Mouse (Mus musculus) embryonic facial prominence, embryonic 14.5 days (tissue): ENCODE data around the gene Kcnc3. TPM values are rescaled to one million over a fixed set of nuclear protein-coding genes. Genes with fewer than 3 reads are reported as not detected.

Experiments used
- ATAC-seq: fragments of 200-750 bp; cut with Nextera tagmentation; 2 replicates; pipeline ENCODE4 v1.8.0; 2017; ENCODE audit warnings: low read depth, moderate number of reproducible peaks, moderate TSS enrichment
- DNase-seq: peaks from one replicate; pipeline ENCODE4 v3.0.0-alpha.2; 2015; ENCODE audit warnings: low spot score
- H3K27ac ChIP-seq: fragments of 300-500 bp; sonication (generic); replicated peaks from 2 replicates; pipeline ENCODE4 v1.5.1; 2014; ENCODE audit warnings: low read depth, mild to moderate bottlenecking, low read length, moderate library complexity
- H3K27me3 ChIP-seq: fragments of 300-500 bp; sonication (generic); replicated peaks from 2 replicates; pipeline ENCODE4 v1.6.1; 2014; ENCODE audit warnings: low read length; ENCODE audit not compliant: control insufficient read depth, insufficient read depth
- H3K36me3 ChIP-seq: fragments of 300-500 bp; sonication (generic); 2 replicates; pipeline ENCODE4 v1.6.1; 2014; ENCODE audit warnings: low read length, mixed read lengths; ENCODE audit not compliant: control insufficient read depth, insufficient read depth
- H3K4me1 ChIP-seq: fragments of 300-500 bp; sonication (generic); 2 replicates; pipeline ENCODE4 v1.6.1; 2014; ENCODE audit warnings: antibody characterized with exemption, low read length; ENCODE audit not compliant: control insufficient read depth, insufficient read depth
- H3K4me2 ChIP-seq: fragments of 300-500 bp; sonication (generic); 2 replicates; pipeline ENCODE4 v1.6.1; 2014; ENCODE audit warnings: low read depth, mild to moderate bottlenecking, low read length, moderate library complexity, mixed read lengths
- H3K4me3 ChIP-seq: fragments of 300-500 bp; sonication (generic); 2 replicates; pipeline ENCODE4 v1.5.1; 2014; ENCODE audit warnings: low read depth, mild to moderate bottlenecking, low read length
- H3K9ac ChIP-seq: fragments of 300-500 bp; sonication (generic); 2 replicates; pipeline ENCODE4 v1.6.1; 2014; ENCODE audit warnings: low read depth, mild to moderate bottlenecking, low read length, moderate library complexity, mixed read lengths
- H3K9me3 ChIP-seq: fragments of 300-500 bp; sonication (generic); 2 replicates; pipeline ENCODE4 v1.6.1; 2016; ENCODE audit warnings: low read length; ENCODE audit not compliant: control insufficient read depth
- WGBS: fragments of 180-500 bp; shearing (Covaris S2); extraction: QIAGEN DNeasy Blood & Tissue Kit; methylation state at CpG from one replicate; pipeline ENCODE4 v1.1.7; 2014; 5-methylcytosine and 5-hydroxymethylcytosine counted together
- polyA plus RNA-seq: library from polyadenylated mRNA; unstranded; fragments of >200 nt; fragmentation: Nextera tagmentation; extraction: Ambion mirVana; gene quantifications from 2 replicates; pipeline ENCODE4 v1.2.1, GENCODE M21; 2014

The Kcnc3 gene
- polyA plus RNA-seq, 1 experiment from 2014 or later: 0.49 TPM

- no peak for ATAC-seq
- WGBS: 41% methylated on average over 5 of the region's 5 CpGs
- H3K27me3 ChIP-seq: peaks cover 27% of the 10 kb centered on the region
Observed at GRCm38 (mm10) chr7:44596996-44597538, 6.6 kb downstream of the Kcnc3 start.

GRCm38 (mm10) chr7:44597666-44598065 is 7.2 kb downstream of the Kcnc3 start:
- H3K9ac ChIP-seq: no peak overlapping the region
- H3K4me1 ChIP-seq: peaks cover 10% of the 10 kb centered on the region
- no peaks in the 10 kb centered on the region for H3K36me3 ChIP-seq
- H3K27ac ChIP-seq: no peak overlapping the region
- no peak overlapping the region for H3K4me3 ChIP-seq
- DNase-seq: no peak
- H3K9me3 ChIP-seq: no peaks in the 10 kb centered on the region
- ATAC-seq: no peak
- H3K27me3 ChIP-seq: peaks cover 27% of the 10 kb centered on the region
- WGBS: 86% methylated on average over 4 of the region's 4 CpGs
- H3K4me2 ChIP-seq: no peak overlapping the region

More at GRCm38 (mm10) chr7:44596996-44597538, 6.6 kb downstream of the Kcnc3 start:
- no peaks in the 10 kb centered on the region for H3K9me3 ChIP-seq
- no peak overlapping the region for H3K9ac ChIP-seq
- no peaks in the 10 kb centered on the region for H3K36me3 ChIP-seq
- H3K4me3 ChIP-seq: no peak overlapping the region
- DNase-seq: no peak
- no peak overlapping the region for H3K4me2 ChIP-seq
- H3K27ac ChIP-seq: no peak overlapping the region
- peaks cover 10% of the 10 kb centered on the region for H3K4me1 ChIP-seq

- no peak for DNase-seq
- peaks cover 27% of the 10 kb centered on the region for H3K27me3 ChIP-seq
- no peak overlapping the region for H3K4me3 ChIP-seq
- H3K9me3 ChIP-seq: no peaks in the 10 kb centered on the region
- no peak for ATAC-seq
- H3K9ac ChIP-seq: no peak overlapping the region
- WGBS: 83% methylated on average over 11 of the region's 12 CpGs
- H3K4me1 ChIP-seq: peaks cover 10% of the 10 kb centered on the region
- no peak overlapping the region for H3K27ac ChIP-seq
- H3K36me3 ChIP-seq: no peaks in the 10 kb centered on the region
- H3K4me2 ChIP-seq: no peak overlapping the region
Observed at GRCm38 (mm10) chr7:44598336-44598735, 7.9 kb downstream of the Kcnc3 start.

GRCm38 (mm10) chr7:44600691-44601262 is 10.3 kb downstream of the Kcnc3 start:
- no peaks in the 10 kb centered on the region for H3K36me3 ChIP-seq
- 85% methylated on average over 10 of the region's 10 CpGs for WGBS
- H3K4me3 ChIP-seq: no peak overlapping the region
- DNase-seq (no peak), ATAC-seq (no peak)
- no peak overlapping the region for H3K4me2 ChIP-seq
- H3K9ac ChIP-seq: no peak overlapping the region
- H3K27me3 ChIP-seq: peaks cover 45% of the 10 kb centered on the region
- no peaks in the 10 kb centered on the region for H3K9me3 ChIP-seq
- H3K4me1 ChIP-seq: peaks cover 11% of the 10 kb centered on the region
- no peak overlapping the region for H3K27ac ChIP-seq

GRCm38 (mm10) chr7:44601646-44602045 is 11.2 kb downstream of the Kcnc3 start:
- DNase-seq: no peak
- Histone ChIP-seq H3K4me1 (peaks cover 11% of the 10 kb centered on the region), H3K9me3 (no peaks in the 10 kb centered on the region), H3K4me2 (no peak overlapping the region), H3K36me3 (no peaks in the 10 kb centered on the region), H3K9ac (0 out of 2 replicates have a peak overlapping the region, but pooled peaks have one; percentile 30), H3K4me3 (no peak overlapping the region), H3K27me3 (peaks cover 54% of the 10 kb centered on the region), H3K27ac (no peak overlapping the region)
- no peak for ATAC-seq
- 13% methylated on average over 19 of the region's 19 CpGs for WGBS

GRCm38 (mm10) chr7:44602443-44602842 is 12.0 kb downstream of the Kcnc3 start:
- Histone ChIP-seq H3K36me3 (no peaks in the 10 kb centered on the region), H3K4me2 (peak overlapping the region; percentile 24), H3K27ac (no peak overlapping the region), H3K4me1 (peaks cover 11% of the 10 kb centered on the region), H3K4me3 (no peak overlapping the region), H3K27me3 (peaks cover 59% of the 10 kb centered on the region), H3K9me3 (no peaks in the 10 kb centered on the region), H3K9ac (peak overlapping the region; percentile 37; the same call in 1 of the 2 replicates)
- no peak for ATAC-seq
- DNase-seq: peak; percentile 38
- 10% methylated on average over 8 of the region's 11 CpGs for WGBS

- H3K27ac ChIP-seq: no peak overlapping the region
- no peaks in the 10 kb centered on the region for H3K36me3 ChIP-seq
- DNase-seq (no peak), ATAC-seq (no peak)
- peak overlapping the region; percentile 34 for H3K4me3 ChIP-seq
- peak overlapping the region; percentile 55 for H3K4me2 ChIP-seq
- H3K9me3 ChIP-seq: no peaks in the 10 kb centered on the region
- H3K27me3 ChIP-seq: peaks cover 59% of the 10 kb centered on the region
- peak overlapping the region; percentile 6; the same call in 1 of the 2 replicates for H3K9ac ChIP-seq
- peaks cover 11% of the 10 kb centered on the region for H3K4me1 ChIP-seq
- WGBS: 3% methylated on average over 20 of the region's 20 CpGs
Observed at GRCm38 (mm10) chr7:44603186-44603855, 12.9 kb downstream of the Kcnc3 start.

GRCm38 (mm10) chr7:44604139-44604606 is 13.7 kb downstream of the Kcnc3 start:
- Histone ChIP-seq H3K27ac (no peak overlapping the region; the same call in 1 of the 2 replicates), H3K27me3 (peaks cover 59% of the 10 kb centered on the region), H3K36me3 (no peaks in the 10 kb centered on the region), H3K4me2 (peak overlapping the region; percentile 55), H3K9me3 (no peaks in the 10 kb centered on the region), H3K4me3 (peak overlapping the region; percentile 34), H3K4me1 (peaks cover 11% of the 10 kb centered on the region), H3K9ac (peak overlapping the region; percentile 6; the same call in 1 of the 2 replicates)
- 1% methylated on average over 22 of the region's 25 CpGs for WGBS
- DNase-seq: peak; percentile 78
- ATAC-seq: peak; percentile 62
